Mouse (Mus musculus) MEL (cell line): Measurements from ENCODE around the gene Olfr106-ps. TPM values are rescaled to one million over a fixed set of nuclear protein-coding genes. Genes with fewer than 3 reads are reported as not detected.

Source experiments
- DNase-seq: peaks from one replicate; pipeline ENCODE4 v3.0.0; 2011; ENCODE audit warnings: low read depth, low spot score
- H3K27ac ChIP-seq: 2 replicates; pipeline ENCODE4 v1.5.1; 2012; ENCODE audit warnings: low read depth, mild to moderate bottlenecking, control low read depth, low read length, moderate library complexity; ENCODE audit not compliant: control insufficient read depth
- H3K27me3 ChIP-seq, 2 experiments: fragments of 150-350 bp in 1 of 2; sonication (generic) in 1 of 2; 2 replicates each; pipeline ENCODE4 v1.6.1; 2012; ENCODE audit warnings: low read length in 2 of 2, mild to moderate bottlenecking in 2 of 2, improper control_type of control experiment in 1 of 2, moderate library complexity in 1 of 2; ENCODE audit not compliant: insufficient read depth in 2 of 2, control insufficient read depth in 1 of 2
- H3K36me3 ChIP-seq, 2 experiments: 2 replicates each; pipeline ENCODE4 v1.6.1; 2012 to 2014; ENCODE audit warnings: low read length in 2 of 2, improper control_type of control experiment in 1 of 2, inconsistent platforms in 1 of 2, mild to moderate bottlenecking in 1 of 2; ENCODE audit not compliant: insufficient read depth in 2 of 2, control insufficient read depth in 1 of 2
- H3K4me1 ChIP-seq, 2 experiments: fragments of 150-350 bp in 1 of 2; sonication (generic) in 1 of 2; 2 replicates each; pipeline ENCODE4 v1.6.1; 2012; ENCODE audit warnings: low read length in 2 of 2, improper control_type of control experiment in 1 of 2, mild to moderate bottlenecking in 1 of 2; ENCODE audit not compliant: insufficient read depth in 2 of 2, control insufficient read depth in 1 of 2
- H3K4me3 ChIP-seq, 2 experiments: fragments of 150-350 bp in 1 of 2; sonication (generic) in 1 of 2; 2 replicates each; pipeline ENCODE4 v1.5.1; 2012; ENCODE audit warnings: low read depth in 2 of 2, low read length in 2 of 2, mild to moderate bottlenecking in 2 of 2, moderate library complexity in 2 of 2, control low read depth in 1 of 2, improper control_type of control experiment in 1 of 2; ENCODE audit not compliant: control insufficient read depth in 1 of 2, insufficient read depth in 1 of 2
- H3K79me2 ChIP-seq: 2 replicates; pipeline ENCODE4 v1.6.1; 2012; ENCODE audit warnings: mild to moderate bottlenecking, low read length, moderate library complexity; ENCODE audit not compliant: control insufficient read depth, poor library complexity, insufficient read depth
- H3K9ac ChIP-seq: 2 replicates; pipeline ENCODE4 v1.6.1; 2012; ENCODE audit warnings: low read depth, mild to moderate bottlenecking, control low read depth, low read length, moderate library complexity; ENCODE audit not compliant: control insufficient read depth, poor library complexity, severe bottlenecking
- H3K9me3 ChIP-seq: fragments of 150-350 bp; sonication (generic); replicated peaks from 2 replicates; pipeline ENCODE4 v1.6.1; 2012; ENCODE audit warnings: mild to moderate bottlenecking, low read length, improper control_type of control experiment, moderate library complexity; ENCODE audit not compliant: insufficient read depth
- BHLHE40 ChIP-seq: IDR thresholded peaks from 2 replicates; pipeline ENCODE4 v1.6.1; 2012; ENCODE audit warnings: low read depth, mild to moderate bottlenecking, inconsistent platforms, low read length, improper control_type of control experiment, borderline replicate concordance
- CHD2 ChIP-seq: IDR thresholded peaks from 2 replicates; pipeline ENCODE4 v1.6.1; 2011; ENCODE audit warnings: low read length, improper control_type of control experiment
- E2F4 ChIP-seq: IDR thresholded peaks from 2 replicates; pipeline ENCODE4 v1.6.1; 2011; ENCODE audit warnings: low read depth, low read length, improper control_type of control experiment, borderline replicate concordance
- GATA1 ChIP-seq: IDR thresholded peaks from 2 replicates; pipeline ENCODE4 v1.6.1; 2011; ENCODE audit warnings: low read depth, low read length, improper control_type of control experiment
- KAT2A ChIP-seq: conservative IDR thresholded peaks from 2 replicates; pipeline ENCODE4 v1.6.1; 2012; ENCODE audit warnings: low read depth, low read length, improper control_type of control experiment, inconsistent platforms
- MAX ChIP-seq: IDR thresholded peaks from 2 replicates; pipeline ENCODE4 v1.6.1; 2011; ENCODE audit warnings: low read length, improper control_type of control experiment
- MAZ ChIP-seq: IDR thresholded peaks from 2 replicates; pipeline ENCODE4 v1.6.1; 2012; ENCODE audit warnings: low read depth, mild to moderate bottlenecking, inconsistent platforms, low read length, improper control_type of control experiment
- MYB ChIP-seq: IDR thresholded peaks from 2 replicates; pipeline ENCODE4 v1.6.1; 2011; ENCODE audit warnings: mild to moderate bottlenecking, low read depth, low read length, improper control_type of control experiment
- NELFE ChIP-seq: IDR thresholded peaks from 2 replicates; pipeline ENCODE4 v1.6.1; 2011; ENCODE audit warnings: low read depth, low read length, improper control_type of control experiment
- NRF1 ChIP-seq: IDR thresholded peaks from 2 replicates; pipeline ENCODE4 v1.6.1; 2014; ENCODE audit warnings: low read depth, mild to moderate bottlenecking, inconsistent platforms, low read length, improper control_type of control experiment, moderate library complexity; ENCODE audit not compliant: poor library complexity, insufficient read depth, severe bottlenecking
- POLR2A ChIP-seq, 2 experiments: IDR thresholded peaks; 2 replicates each; pipeline ENCODE4 v1.6.1; 2011 to 2012; ENCODE audit warnings: low read length in 2 of 2, mild to moderate bottlenecking in 2 of 2, control low read depth in 1 of 2, improper control_type of control experiment in 1 of 2, low read depth in 1 of 2, moderate library complexity in 1 of 2; ENCODE audit not compliant: control insufficient read depth in 1 of 2, insufficient read depth in 1 of 2, poor library complexity in 1 of 2
- POLR2AphosphoS5 ChIP-seq: IDR thresholded peaks from 2 replicates; pipeline ENCODE4 v1.6.1; 2012; ENCODE audit warnings: low read depth, borderline replicate concordance, mild to moderate bottlenecking, inconsistent platforms, low read length, moderate library complexity, mixed read lengths
- RCOR1 ChIP-seq: IDR thresholded peaks from 2 replicates; pipeline ENCODE4 v1.6.1; 2012; ENCODE audit warnings: low read depth, mild to moderate bottlenecking, inconsistent platforms, low read length, improper control_type of control experiment
- SIN3A ChIP-seq: IDR thresholded peaks from 2 replicates; pipeline ENCODE4 v1.6.1; 2012; ENCODE audit warnings: low read length, improper control_type of control experiment, inconsistent platforms
- SMC3 ChIP-seq: IDR thresholded peaks from 2 replicates; pipeline ENCODE4 v1.6.1; 2011; ENCODE audit warnings: low read depth, low read length, improper control_type of control experiment
- TBP ChIP-seq: IDR thresholded peaks from 2 replicates; pipeline ENCODE4 v1.8.0; 2011; ENCODE audit warnings: low read depth, low read length, improper control_type of control experiment
- TCF12 ChIP-seq: IDR thresholded peaks from 2 replicates; pipeline ENCODE4 v1.6.1; 2014; ENCODE audit warnings: low read depth, mild to moderate bottlenecking, inconsistent platforms, low read length, improper control_type of control experiment, moderate library complexity
- USF1 ChIP-seq: IDR thresholded peaks from 2 replicates; pipeline ENCODE4 v1.6.1; 2014; ENCODE audit warnings: low read depth, mild to moderate bottlenecking, inconsistent platforms, low read length, improper control_type of control experiment, moderate library complexity
- ZC3H11A ChIP-seq: IDR thresholded peaks from 2 replicates; pipeline ENCODE4 v1.6.1; 2012; ENCODE audit warnings: low read depth, mild to moderate bottlenecking, inconsistent platforms, low read length, improper control_type of control experiment
- ZNF384 ChIP-seq: IDR thresholded peaks from 2 replicates; pipeline ENCODE4 v1.6.1; 2012; ENCODE audit warnings: low read depth, mild to moderate bottlenecking, inconsistent platforms, low read length, improper control_type of control experiment
- polyA plus RNA-seq, 2 experiments: library from polyadenylated mRNA; stranded (reverse) in 1 of 2; unstranded in 1 of 2; fragments of >175 nt in 1 of 2; fragments of >200 nt in 1 of 2; gene quantifications; 2 replicates each; pipeline versions ENCODE4 v1.2.1 to v1.2.4; 2012; ENCODE audit warnings: low replicate concordance in 2 of 2, low read depth in 1 of 2; ENCODE audit not compliant: insufficient read length in 2 of 2, insufficient read depth in 1 of 2, missing spikeins in 1 of 2
- total RNA-seq: library from RNA; depleted of rRNA; stranded (reverse); fragments of 300-350 nt; gene quantifications from 2 replicates; pipeline ENCODE4 v1.2.3, GENCODE M21; 2012

Olfr106-ps gene
- total and polyA plus RNA-seq, 3 experiments = not detected

DNA sequence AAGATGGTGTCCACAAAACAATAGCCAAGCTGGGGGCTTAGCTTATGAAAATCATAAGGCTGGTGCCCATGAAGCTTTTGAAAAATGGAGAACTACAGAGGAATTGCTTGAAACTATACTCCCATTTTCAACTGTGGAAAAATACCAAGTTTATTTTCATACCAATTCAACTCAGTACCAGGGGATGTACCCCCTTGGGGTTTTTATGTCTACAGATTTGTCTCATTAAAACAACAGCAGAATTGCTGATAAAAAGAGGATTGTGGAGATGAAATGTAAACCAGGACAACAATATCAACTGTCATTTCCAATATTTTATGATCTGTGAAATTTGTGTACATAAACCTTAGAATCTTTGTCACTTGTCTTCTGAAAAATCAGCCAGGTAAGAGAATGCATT lies 11.5 kb upstream of the Olfr106-ps start, which contains the start of gene Olfr105-ps:
Olfr105-ps (plus strand) TSS at position 301 of the 400 bp plus-strand sequence.
- TF ChIP-seq E2F4 (no peak), CHD2 (no peak), BHLHE40 (no peak), ZC3H11A (no peak), POLR2A (IDR thresholded peaks at IDR 0.05; ENCODE audit: control insufficient read depth in 1 of 2, insufficient read depth in 1 of 2, low read depth in 1 of 2, low read length in 2 of 2, poor library complexity in 1 of 2) (no peak)
- Histone ChIP-seq H3K4me3 (no peak within 1 kb of the TSS), H3K9ac (no peak within 1 kb of the TSS), H3K9me3 (no peaks in the 10 kb centered on the region), H3K79me2 (no peaks in the 10 kb centered on the region), H3K27ac (no peak within 1 kb of the TSS), H3K36me3 (no peaks in the 10 kb centered on the region), H3K4me1 (no peaks in the 10 kb centered on the region), H3K27me3 (no peaks in the 10 kb centered on the region)
- DNase-seq = no peak

DNA sequence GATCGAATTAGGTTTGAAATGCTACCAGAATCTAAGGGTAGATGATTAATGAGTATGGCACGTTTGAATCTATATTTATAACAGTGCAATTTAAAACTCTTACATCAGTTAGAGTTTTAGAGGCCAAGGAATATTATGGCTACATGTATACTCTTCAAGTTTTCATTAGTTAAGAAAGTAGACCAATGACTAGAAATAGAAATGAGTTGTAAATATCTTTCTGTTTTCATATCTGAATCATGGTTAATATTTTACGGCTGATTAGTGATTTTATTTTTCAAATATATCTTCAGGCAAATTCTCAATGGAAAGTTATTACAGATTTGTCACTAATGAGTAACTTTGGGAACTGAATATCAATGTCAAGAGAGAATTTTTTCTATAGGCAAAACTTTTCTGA lies 8.7 kb downstream of the Olfr106-ps start, which contains the start of gene Olfr107:
Olfr107 (plus strand) TSS at position 301 of the 400 bp plus-strand sequence.
- H3K79me2 ChIP-seq = no peaks in the 10 kb centered on the region
- TF ChIP-seq MYB (no peak), MAX (no peak), KAT2A (no peak), TBP (no peak), SIN3A (no peak), BHLHE40 (no peak), POLR2AphosphoS5 (no peak), USF1 (no peak), GATA1 (no peak), NRF1 (no peak), NELFE (no peak), TCF12 (no peak), SMC3 (no peak), RCOR1 (no peak), CHD2 (no peak), ZNF384 (no peak), MAZ (no peak)
- no peak within 1 kb of the TSS for H3K27ac ChIP-seq
- DNase-seq = no peak
- no peak within 1 kb of the TSS for H3K9ac ChIP-seq
- H3K4me1 ChIP-seq = no peaks in the 10 kb centered on the region
- H3K27me3 ChIP-seq = no peaks in the 10 kb centered on the region
- H3K4me3 ChIP-seq = no peak within 1 kb of the TSS
- no peaks in the 10 kb centered on the region for H3K9me3 ChIP-seq
- H3K36me3 ChIP-seq = no peaks in the 10 kb centered on the region
